Mouse (Mus musculus) E14TG2a.4 (cell line): ENCODE measurements around the gene Tpcn1.

Experiments
- CTCF ChIP-seq: conservative IDR thresholded peaks from 2 replicates; pipeline ENCODE4 v1.5.1; 2014; ENCODE audit warnings: low read length
- NANOG ChIP-seq: IDR thresholded peaks from 2 replicates; pipeline ENCODE4 v1.6.1; 2014; ENCODE audit warnings: borderline replicate concordance, low read length, mixed read lengths
- POU5F1 ChIP-seq: IDR thresholded peaks from 2 replicates; pipeline ENCODE4 v1.6.1; 2014; ENCODE audit warnings: low read length, borderline replicate concordance

GRCm38 (mm10) chr5:120570289-120570897, 18.1 kb downstream of the Tpcn1 start:
- TF ChIP-seq CTCF (no peak), NANOG (no peak), POU5F1 (no peak)
